Mouse (Mus musculus): ENCODE results near the gene Ddost.

Gene Ddost

DNA sequence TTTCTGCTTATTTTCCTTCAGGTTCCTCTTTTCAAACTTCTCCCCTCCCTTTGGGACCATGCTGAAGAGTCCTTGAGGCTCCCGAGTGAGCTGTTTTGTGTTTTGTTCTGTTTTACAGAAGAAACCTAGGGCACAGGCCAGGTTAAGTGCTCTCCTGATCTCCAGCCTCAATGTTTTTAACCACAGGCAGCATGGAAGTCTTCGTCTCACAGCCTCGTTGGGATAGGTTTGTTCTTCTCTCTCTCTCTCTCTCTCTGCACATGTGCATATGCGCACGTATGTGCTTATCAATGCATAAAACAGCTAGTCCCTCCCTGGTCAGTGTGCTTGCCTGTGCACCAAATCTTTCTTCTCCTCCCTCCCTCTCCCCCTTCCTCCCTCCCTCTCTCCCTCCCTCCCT is 32.3 kb downstream of the Ddost start:
- DNase-seq (ENCODE audit: low read depth, low spot score), result no peak

DNA sequence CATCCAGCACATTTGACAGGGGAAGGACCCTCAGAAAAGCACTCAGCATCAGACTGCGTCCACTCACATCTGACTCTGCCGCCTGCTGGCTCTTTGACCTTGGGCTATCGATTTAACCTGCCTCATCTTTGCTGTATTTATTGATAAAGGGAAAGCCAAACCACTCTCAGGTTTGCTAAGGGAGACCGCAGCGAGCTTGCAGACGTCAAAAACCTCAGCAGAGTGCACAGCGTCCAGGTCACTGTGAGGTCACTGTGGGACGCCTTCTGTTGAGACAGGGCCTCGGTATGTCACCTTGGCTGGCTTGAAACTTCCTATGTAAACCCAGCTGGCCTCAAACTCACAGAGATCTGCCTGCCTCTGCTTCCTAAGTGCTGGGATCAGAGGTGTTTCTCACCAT is 32.8 kb downstream of the Ddost start:
- DNase-seq (ENCODE audit: low read depth, low spot score), result no peak

DNA sequence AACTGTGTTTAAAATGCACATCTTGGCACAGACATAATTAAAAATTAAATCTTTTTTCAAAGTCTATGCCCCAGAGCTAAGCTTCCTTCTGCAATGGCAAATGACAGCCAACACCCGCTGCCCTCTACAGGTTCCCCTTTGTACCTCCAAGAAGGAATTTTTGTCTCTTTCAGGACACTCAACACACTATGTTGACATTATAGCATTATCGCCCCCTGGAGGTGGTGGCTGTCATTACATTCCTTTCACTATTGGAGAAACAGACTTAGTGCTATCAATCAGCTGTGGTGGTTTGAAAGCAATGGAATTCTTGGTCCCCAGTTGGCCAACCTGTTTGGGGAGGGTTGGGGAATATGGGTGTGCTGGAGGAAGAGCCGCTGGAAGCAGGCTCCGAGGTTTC is 35.4 kb downstream of the Ddost start:
- peak; percentile 30 for DNase-seq (ENCODE audit: low read depth, low spot score)

DNA sequence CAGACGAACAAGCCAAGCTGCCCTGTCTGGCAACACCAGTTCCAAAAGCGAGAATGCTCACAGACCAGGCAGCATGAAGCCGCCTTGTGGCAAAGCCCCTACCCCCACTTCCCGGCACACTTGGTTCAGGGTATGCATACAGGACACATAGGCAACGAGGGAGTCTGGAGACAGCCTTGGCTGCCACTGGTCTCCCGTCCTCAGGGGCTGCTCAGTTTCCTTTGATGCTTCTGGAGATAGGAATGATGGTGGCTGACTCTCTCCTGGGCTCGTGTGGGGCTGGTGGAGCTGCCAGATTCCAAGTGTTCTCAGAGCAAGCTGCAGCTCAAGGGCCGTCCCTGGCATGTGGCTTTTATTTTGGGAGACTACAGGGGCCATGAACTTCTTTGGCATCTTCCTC is 36.9 kb downstream of the Ddost start:
- DNase-seq (ENCODE audit: low read depth, low spot score), result no peak

DNA sequence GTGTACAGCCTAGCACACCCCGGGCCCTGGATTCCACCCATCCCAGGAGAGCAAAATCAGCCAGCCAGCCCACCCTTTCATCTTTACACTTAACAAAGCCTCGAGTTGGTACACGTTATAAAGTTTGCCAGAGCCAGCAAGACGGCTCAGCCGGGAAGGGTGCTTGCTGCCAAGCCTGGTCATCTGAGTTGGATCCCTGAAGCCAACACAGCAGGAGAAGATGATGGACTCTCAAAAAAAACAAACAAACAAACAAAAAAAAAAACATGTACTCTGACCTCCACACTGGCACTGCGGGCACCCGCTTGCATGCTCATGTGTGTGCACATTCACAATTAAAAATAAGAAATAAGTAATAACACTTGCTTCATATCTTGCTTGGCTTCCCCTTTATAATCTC is 37.5 kb downstream of the Ddost start:
- DNase-seq (ENCODE audit: low read depth, low spot score), result no peak

DNA sequence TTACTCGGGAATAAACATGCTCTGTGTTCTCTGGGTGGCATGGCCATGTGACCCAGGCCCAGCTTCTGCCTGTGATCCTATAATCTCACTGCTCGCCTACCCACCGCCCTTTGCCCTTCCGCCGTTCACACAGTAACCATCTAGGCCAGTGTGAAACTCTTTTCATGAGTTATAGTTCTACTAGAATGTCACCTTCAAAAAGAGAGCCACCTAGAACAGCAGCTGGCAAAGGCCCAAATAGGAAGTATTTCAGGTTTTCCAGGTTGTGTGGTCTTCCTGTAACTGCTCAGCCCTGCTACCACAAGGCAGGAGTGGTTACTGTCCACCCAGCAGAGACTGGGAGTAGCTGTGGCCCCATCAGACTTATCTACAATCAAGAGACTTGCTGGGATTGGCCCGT is 38.2 kb downstream of the Ddost start:
- no peak for DNase-seq (ENCODE audit: low read depth, low spot score)

DNA sequence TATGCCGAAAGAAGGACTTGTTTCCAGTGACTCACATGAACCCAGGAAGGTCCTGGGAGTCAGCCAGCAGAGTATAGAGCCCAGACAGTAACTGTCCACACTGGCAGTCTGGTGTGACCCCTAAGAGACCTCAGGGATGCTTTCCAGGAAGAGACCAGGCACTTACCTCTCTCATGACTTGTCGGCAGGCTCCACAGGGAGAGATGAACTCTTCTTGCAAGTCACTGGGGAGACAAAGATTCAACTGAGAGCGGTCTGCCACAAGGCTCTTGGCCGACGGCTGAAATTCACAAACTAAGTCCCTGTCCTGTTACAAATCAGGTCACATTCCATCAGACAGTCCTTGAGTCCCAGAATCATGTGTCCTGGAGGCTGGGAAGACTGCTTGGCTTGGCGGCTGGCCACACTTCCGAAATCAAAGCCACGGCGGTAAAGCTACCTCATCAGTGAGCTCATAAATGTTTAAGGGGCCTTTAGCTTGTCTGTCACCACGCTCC is 38.9 kb downstream of the Ddost start:
- DNase-seq (ENCODE audit: low read depth, low spot score), result no peak

DNA sequence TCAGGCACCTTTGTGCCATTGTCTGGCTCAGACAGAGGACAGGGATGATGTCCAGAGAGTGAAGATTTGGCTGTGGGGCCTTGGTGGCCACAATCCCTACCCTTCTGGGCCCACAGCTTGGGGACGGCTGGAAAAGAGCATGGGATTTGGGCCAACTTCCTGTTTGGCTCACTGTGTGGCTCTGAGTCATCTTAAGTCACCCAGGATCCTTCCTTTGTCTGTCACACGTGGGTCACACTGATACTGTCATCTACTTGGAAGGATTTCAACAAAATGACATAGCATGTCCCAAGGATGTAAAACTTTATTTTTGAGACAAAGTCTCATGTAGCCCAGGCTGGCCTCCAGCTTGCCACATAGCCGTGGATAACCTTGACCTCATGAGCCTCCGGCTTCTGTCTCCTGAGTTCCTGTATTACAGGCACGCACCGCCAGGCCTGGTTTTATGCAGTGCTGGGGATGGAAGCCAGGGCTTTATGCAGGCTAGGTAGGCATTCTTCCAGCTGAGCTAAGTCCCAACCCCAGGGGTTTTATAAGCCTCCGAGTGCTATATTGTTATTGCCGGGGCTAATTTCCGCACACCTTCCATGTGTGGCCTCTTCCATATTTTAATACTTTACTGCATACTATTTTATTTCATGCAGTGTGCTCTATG is 40.5 kb downstream of the Ddost start:
- DNase-seq (ENCODE audit: low read depth, low spot score), result no peak

DNA sequence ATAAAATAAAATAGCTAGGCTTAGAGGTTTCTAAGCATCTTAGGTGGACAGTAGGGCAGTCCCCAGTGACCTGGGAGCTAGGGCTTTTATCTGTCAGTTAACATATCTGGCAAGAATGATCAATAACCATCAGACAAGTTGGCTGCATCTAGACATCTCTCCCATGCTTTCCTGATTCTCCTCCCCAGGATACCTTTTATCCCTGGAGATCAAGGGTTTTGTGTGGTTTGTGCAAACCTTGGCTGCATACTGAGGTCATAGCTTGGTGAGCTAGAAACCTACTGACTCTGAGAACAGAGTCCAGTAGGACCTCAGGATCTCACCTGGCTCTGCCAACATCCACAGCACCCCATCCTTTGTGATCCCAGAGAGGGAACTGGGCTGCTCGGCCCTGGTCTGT is 42.8 kb downstream of the Ddost start:
- DNase-seq (ENCODE audit: low read depth, low spot score), result no peak

DNA sequence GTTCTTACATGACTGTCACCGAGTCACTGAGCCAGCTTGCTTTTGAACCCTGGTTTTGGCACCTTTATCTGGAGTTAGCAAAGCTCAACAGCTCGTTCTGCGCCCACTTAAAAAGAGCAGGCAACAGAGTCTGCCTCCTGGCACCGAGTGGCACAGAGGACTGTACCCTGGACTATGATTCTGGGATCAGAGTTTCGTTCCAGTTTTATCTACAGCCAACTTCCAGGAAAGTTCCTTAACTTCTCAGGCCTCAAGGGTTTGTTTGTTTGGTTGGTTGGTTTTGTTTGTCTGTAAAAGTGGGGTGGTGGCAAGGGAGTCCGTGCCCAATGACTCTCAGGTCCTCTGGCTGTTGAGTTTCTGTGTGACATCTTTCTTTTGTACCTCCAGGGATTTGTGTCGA is 44.2 kb downstream of the Ddost start:
- no peak for DNase-seq (ENCODE audit: low read depth, low spot score)

DNA sequence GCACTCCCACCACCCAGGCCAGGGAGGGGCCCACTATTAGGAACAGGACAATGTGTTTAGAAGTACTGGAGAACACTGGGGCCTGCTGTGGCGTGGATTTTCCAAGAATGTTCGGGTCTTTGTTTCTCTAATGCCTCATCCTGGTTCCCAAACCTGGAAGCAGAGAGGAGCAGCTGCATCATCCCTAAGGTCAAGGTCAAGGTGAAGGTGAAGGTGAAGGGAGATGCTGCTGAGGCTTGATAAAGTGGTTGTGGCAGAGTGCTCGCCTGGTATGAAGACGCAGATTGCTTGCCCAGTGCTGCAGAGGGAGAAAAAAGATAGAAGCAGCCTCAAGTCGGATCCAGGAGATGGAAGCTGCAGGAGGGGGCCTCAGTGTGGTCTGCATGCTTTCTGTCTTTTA is 47.3 kb downstream of the Ddost start:
- DNase-seq (ENCODE audit: low read depth, low spot score), result no peak

DNA sequence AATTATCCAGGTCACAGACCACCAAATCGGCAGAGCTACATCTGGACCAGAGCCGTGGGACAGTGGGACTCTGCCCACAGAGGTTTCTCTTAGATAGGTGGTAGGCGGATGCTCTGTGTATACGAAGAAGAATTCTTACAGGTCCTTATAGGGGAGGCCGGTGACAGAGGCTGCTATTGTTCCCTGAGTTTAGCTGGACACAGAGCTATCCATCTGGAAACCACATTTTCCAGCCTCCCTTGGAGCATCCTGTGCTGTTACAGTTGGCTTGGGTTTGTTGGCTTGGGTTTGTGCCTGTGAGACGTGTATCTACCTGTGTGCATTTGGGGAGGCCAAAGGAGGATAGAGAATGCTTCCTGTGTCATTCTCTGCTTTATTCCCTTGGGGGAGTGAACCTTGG is 48.2 kb downstream of the Ddost start:
- no peak for DNase-seq (ENCODE audit: low read depth, low spot score)

DNA sequence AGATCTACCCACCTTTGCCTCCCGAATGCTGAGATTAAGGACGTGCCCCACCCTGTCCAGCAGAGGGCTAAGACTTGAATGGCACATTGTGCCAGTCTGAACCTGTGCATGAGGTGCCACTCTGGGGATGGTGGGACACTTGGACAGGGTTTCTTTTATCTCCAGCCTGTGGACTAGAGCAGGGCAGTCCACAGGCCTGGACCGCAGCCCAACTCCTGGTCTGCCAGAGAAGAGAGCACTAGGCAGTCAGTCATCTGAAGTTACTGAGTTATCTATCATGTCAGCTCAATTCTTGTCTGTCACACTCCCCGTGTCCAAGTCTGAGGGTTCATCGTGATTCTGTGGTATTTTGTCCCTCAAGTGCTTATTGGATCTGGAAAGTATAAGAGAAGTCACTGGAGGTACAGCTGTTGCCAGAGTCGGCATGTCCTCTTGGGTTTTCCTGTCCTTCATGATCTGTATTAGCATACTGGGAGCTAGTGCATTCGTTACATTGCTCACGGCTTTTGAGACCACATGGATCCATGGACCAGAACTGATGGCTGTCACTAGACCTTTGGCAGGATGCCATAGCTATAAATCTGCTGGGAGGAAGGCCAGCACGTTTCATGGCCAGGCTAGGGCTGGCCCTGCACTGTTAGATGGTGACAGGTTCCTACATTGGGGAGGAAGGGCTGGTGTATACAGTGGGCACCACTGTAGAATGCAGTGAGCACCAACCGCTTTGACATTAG is 49.1 kb downstream of the Ddost start:
- DNase-seq (ENCODE audit: low read depth, low spot score), result no peak

DNA sequence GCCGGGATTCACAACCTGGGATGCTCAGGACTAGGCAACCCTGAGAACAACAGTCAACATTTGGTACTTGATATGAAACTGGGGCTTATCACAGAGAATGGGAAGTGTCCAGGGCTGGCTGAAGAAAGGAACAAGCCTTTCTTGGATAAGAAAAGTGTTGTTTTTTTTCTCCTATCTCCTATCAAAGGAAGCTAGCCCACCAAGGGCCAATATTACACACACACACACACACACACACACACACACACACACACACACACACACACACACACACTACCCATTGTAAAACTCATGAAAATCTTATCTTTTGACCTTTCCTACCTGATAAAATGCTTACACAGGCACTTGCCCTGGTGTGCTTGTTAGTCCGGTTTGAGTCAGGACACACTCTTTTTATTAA is 51.0 kb downstream of the Ddost start:
- no peak for DNase-seq (ENCODE audit: low read depth, low spot score)

DNA sequence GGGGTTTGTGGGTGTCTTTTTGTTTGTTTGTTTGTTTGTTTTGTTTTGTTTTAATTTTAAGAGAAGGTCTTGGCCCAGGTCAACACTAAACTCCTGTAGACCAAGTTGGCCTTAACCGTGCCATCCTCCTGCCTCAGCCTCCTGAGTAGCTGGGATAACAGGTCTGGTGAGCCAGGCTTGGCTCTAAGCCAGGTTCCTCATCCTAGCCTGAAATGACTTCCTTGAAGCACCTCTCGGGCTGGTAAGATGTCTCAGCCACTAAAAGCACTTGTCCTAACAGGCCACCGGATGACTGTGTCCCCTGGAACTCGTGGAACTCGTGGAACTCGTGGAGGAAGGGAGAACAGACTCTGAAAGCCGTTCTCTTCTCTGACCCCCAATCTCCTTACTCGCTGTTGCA is 51.6 kb downstream of the Ddost start:
- no peak for DNase-seq (ENCODE audit: low read depth, low spot score)

DNA sequence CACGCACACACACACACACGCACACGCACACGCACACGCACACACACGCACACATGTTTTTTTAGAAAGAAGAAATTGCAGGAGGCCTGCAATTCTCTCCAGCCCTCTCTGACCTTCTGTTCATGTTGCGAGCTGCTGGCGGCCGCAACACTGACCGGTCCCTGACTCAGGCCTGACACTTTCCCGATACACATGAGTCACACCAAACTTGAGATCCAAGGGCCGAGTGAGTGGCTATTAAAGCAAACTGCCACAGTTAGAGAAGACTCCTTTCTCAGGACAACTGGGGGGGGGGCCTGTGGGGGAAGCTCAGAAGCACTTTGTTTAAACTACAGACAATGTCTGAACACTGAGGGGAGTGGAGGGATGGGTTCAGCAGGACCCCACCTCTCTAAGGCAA is 52.0 kb downstream of the Ddost start:
- no peak for DNase-seq (ENCODE audit: low read depth, low spot score)

DNA sequence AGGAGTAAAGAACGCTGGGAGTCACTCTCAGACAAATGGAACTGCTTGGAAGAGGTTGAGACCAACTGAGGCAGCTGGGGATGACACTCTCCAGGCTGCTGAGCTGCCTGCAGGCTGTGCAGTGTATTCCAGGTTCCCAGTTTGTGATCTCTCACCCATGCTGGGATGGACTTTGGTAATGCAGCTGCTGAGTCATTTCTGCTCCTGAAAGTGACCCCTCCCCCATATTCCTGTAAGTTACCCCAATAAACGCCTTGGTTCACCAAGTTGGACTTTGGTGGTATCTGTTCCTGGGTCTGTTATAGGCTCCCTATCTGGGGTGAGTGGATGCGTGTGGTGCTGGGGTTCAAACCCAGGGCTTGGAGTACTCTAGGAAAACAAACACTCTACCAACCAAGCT is 53.6 kb downstream of the Ddost start:
- no peak for DNase-seq (ENCODE audit: low read depth, low spot score)

DNA sequence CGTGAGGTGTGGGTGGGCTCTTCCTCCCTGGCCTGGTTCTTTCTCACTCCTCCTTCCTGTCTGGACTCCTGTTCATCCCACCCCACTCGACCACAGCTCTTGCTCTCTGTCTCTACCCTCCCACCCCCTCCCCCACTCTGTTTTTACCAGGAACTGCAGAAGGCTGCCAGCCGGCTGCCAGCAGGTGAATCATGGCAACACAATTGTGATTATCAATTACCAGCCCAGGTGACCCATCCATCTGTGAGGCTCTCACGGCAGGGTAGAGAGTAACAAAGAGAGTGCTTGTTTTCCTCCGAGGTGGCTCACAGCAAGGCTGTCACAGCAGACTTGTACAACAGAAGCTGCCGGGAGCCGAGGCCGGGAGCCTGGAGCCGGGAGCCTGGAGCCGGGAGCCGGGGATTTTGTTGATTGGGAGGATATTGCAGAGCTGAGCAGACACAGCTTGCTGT is 56.9 kb downstream of the Ddost start:
- no peak for DNase-seq (ENCODE audit: low read depth, low spot score)

Measured in forelimb bud, embryonic 11.5 days (tissue).